Mouse (Mus musculus) liver, adult 2 months (tissue): ENCODE results near the gene Hoxa4. TPM values are rescaled to one million over a fixed set of nuclear protein-coding genes. Genes with fewer than 3 reads are reported as not detected.

Experiments used
- DNase-seq: peaks from one replicate; pipeline ENCODE4 v3.0.0-alpha.2; 2011; ENCODE audit warnings: low read depth, low spot score; ENCODE audit errors: extremely low read depth
- H3K27ac ChIP-seq: fragments of 200-500 bp; replicated peaks from 2 replicates; pipeline ENCODE4 v1.5.1; 2012; ENCODE audit warnings: low read depth, mild to moderate bottlenecking, control low read depth, inconsistent platforms, low read length; ENCODE audit not compliant: insufficient read depth
- H3K27me3 ChIP-seq: fragments of 200-500 bp; 2 replicates; pipeline ENCODE4 v1.6.1; 2012; ENCODE audit warnings: mild to moderate bottlenecking, moderate library complexity, low read length, inconsistent platforms; ENCODE audit not compliant: control insufficient read depth, insufficient read depth
- H3K36me3 ChIP-seq: fragments of 200-500 bp; 2 replicates; pipeline ENCODE4 v1.6.1; 2012; ENCODE audit warnings: low read length, inconsistent platforms; ENCODE audit not compliant: control insufficient read depth, insufficient read depth
- H3K4me1 ChIP-seq: fragments of 200-500 bp; 2 replicates; pipeline ENCODE4 v1.6.1; 2011; ENCODE audit warnings: low read length; ENCODE audit not compliant: control insufficient read depth, insufficient read depth
- H3K4me3 ChIP-seq: fragments of 200-500 bp; 2 replicates; pipeline ENCODE4 v1.5.1; 2011; ENCODE audit warnings: low read depth, mild to moderate bottlenecking, control low read depth, low read length, moderate library complexity; ENCODE audit not compliant: insufficient read depth
- H3K79me2 ChIP-seq: fragments of 200-500 bp; 2 replicates; pipeline ENCODE4 v1.6.1; 2012; ENCODE audit warnings: inconsistent platforms, mild to moderate bottlenecking, low read length, moderate library complexity; ENCODE audit not compliant: control insufficient read depth, insufficient read depth
- H3K9ac ChIP-seq: fragments of 200-500 bp; 2 replicates; pipeline ENCODE4 v1.6.1; 2012; ENCODE audit warnings: low read depth, mild to moderate bottlenecking, control low read depth, inconsistent platforms, low read length
- CTCF ChIP-seq: fragments of 200-500 bp; IDR thresholded peaks from 2 replicates; pipeline ENCODE4 v1.5.1; 2011; ENCODE audit warnings: low read depth, low read length, control low read depth
- POLR2A ChIP-seq: fragments of 200-500 bp; IDR thresholded peaks from 2 replicates; pipeline ENCODE4 v1.6.1; 2011; ENCODE audit warnings: low read length, control low read depth; ENCODE audit not compliant: insufficient read depth; ENCODE audit errors: extremely low read depth
- WGBS: fragments of 180-500 bp; shearing (Covaris S2); methylation state at CpG from one replicate; pipeline ENCODE4 v1.1.7; 2018; 5-methylcytosine and 5-hydroxymethylcytosine counted together
- polyA plus RNA-seq: library from polyadenylated mRNA; depleted of rRNA; stranded (reverse); fragments of >200 nt; gene quantifications from 2 replicates; pipeline ENCODE4 v1.2.3, GENCODE M21; 2012
- total RNA-seq: library from RNA; depleted of rRNA; stranded (reverse); fragments of >200 nt; gene quantifications from 2 replicates; pipeline ENCODE4 v1.2.3, GENCODE M21; 2014

Gene Hoxa4
- total and polyA plus RNA-seq, 2 experiments = 0.23 to 0.28 TPM

DNA sequence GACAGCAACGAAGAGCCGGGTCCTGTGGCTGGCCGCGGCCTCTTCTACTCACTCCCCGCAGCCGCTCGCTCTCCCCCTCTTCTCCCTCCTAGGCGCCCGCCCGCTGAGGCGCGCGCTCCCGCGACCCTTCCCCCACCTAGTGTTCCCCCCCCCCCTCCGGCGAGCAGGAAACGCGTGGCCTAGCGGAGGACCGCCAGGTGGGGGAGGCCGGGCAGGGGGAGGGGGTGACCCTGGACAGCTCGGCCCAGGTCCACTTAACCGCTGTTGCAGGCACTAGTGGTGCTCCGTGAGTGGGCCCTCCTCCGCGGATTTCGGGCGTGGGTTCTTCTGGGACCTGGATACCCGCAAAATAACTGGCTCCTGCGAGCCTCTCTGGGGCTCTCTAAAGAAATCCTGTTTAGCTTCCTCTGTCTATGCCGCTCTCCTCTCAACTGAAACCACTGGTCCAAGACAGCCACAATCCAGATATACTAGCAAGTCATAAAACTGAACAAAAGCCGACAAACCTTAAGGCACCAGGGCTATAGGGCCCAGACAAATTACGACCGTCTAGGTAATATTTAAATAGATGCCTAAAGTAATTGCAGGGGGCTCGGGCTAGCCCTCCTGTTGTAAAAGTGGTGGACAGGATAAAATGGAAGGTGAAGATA lies 39.1 kb upstream of the Hoxa4 start, which contains the start of gene Hoxa9:
Hoxa9 (minus strand) TSS at position 574 of the 650 bp plus-strand sequence.
- TF ChIP-seq POLR2A = no peak
- no peak for TF ChIP-seq CTCF
- H3K4me1 ChIP-seq = no peaks in the 10 kb centered on the region
- H3K27me3 ChIP-seq = peaks cover 56% of the 10 kb centered on the region
- H3K9ac ChIP-seq = no peak within 1 kb of the TSS
- DNase-seq = no peak
- H3K4me3 ChIP-seq = no peak within 1 kb of the TSS
- no peaks in the 10 kb centered on the region for H3K36me3 ChIP-seq
- WGBS = 7% methylated on average over 25 of the region's 36 CpGs
- H3K27ac ChIP-seq = no peak within 1 kb of the TSS
- no peaks in the 10 kb centered on the region for H3K79me2 ChIP-seq

DNA sequence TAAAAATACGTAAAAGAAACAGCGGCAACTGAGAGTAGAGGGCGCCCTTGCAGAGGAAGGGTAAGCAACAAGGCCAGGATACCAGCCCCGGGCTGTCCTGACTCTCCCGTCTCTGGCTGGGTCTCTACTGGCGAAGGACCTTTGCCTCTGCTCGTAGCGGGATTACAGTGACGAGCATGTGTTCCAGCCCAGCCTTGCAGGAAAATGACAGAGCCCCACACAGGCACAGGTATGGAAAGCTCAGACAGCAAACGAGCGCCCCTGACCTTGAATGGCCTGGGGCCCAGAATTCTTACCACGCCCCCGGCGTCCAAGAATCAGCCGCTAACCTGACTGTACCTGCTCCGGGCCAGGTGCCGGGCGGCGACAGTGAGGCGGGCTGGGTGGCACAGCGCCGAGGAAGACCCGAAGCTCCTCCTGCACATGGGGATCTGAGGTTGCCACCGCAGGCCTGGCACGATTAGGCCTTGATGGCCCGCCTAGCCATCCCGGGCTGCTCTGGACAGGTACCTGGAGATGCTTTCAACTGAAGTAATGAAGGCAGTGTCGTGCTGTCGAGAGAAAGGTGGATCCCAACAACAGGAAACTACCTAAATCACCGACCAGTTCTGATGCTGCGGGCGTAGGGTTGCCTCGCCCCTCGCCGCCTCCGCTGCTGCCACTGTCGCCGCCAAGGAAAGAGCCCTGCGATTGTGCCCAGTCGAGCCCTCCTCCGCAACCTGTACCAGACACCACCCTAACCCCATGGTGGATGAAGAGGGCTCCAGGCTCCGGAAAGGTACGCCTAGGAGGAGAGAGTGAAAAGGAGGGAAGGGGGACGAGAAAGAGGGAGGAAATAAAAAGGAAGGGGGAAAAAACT lies 38.2 kb upstream of the Hoxa4 start:
- WGBS = 6% methylated on average over 44 of the region's 44 CpGs
- Histone ChIP-seq H3K36me3 (no peaks in the 10 kb centered on the region), H3K27me3 (peaks cover 56% of the 10 kb centered on the region), H3K4me3 (no peak overlapping the region), H3K79me2 (no peaks in the 10 kb centered on the region), H3K27ac (no peak overlapping the region), H3K4me1 (no peaks in the 10 kb centered on the region), H3K9ac (no peak overlapping the region)
- DNase-seq = no peak
- TF ChIP-seq CTCF (no peak), POLR2A (no peak)

DNA sequence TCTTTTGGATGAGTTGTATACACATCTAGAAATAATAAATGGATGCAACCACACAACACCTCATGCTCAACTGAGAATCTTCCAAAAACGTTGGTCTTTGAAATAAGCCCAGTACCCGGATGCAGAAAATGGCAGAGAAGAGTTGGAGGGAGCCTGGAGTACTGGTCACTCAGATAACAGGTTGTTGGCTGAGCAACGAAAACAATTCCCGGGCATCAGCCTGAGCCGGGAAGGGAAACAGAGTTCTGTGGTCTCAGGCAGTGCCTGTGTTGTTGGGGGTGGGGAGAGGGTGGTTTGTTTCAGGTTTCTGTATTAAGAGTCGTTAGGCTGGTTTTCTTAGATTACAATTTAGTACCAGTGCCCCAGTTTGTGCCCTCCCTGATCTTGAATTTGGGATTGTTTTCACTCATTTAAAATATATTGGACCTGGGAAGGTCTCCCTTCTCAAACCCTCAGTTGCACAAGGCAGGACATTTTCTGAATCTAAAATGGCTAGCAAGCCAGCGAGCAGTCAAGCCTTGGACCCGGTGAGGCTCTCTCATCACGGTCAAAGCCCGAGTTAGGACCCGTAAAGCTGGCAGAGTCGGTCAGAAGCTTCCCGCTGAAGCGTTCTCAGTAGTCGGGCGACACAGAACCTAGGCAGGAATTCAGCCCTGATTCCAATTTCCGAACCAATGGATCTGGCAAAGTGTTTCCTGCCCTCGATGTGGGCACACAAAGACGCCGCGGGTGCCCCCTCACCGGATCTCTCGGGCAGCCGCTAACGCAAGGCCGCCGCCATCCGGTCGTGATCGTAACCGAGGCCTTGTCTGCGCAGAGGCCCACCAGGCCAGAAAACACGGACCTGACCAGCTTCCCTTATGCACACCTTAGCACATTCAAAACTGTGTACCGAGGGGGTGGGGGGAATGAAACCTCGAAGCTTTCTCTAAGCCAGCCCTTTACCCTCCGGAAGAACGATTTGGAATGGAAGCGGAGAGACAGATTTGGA lies 37.2 kb upstream of the Hoxa4 start:
- 6% methylated on average over 38 of the region's 38 CpGs for WGBS
- Histone ChIP-seq H3K36me3 (no peaks in the 10 kb centered on the region), H3K27me3 (peaks cover 48% of the 10 kb centered on the region), H3K79me2 (no peaks in the 10 kb centered on the region), H3K9ac (no peak overlapping the region), H3K4me1 (no peaks in the 10 kb centered on the region), H3K27ac (no peak overlapping the region), H3K4me3 (no peak overlapping the region)
- DNase-seq = no peak
- TF ChIP-seq POLR2A (no peak), CTCF (no peak)

DNA sequence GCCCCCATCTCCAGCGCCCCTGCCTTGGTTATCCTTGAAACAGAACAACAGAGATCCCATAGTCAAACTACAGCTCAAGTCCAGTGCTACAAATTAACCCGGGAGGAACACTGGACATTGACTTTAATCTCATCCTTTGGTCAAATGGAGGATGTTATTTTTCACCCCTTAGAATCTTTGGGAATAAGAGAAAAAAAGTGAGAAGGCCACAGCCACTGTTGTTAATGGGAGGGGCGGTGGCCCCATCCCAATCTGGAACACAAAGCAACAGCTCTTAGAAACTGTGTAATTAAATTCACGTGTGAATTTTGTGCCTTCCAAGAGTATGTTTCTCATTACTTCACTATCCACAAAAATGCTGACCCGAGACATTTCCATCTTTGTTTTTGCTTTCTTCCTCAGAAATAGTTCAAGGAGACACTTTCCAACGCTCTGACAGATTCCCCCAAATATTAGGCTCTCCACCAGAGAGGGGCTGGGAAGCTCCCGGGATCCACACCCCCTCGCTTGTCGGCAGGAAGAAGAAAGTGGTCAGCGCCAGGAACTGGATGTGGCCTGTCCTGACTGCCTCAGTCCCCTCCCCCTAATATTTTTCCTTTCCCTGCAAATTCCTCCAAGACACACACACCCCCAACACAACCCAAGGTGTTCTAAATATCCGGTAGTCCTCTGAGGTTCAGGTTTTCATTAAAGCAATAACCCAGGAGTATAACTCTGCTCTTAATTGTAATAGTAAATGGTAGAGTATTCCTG lies 36.1 kb upstream of the Hoxa4 start:
- no peak overlapping the region for H3K9ac ChIP-seq
- no peaks in the 10 kb centered on the region for H3K36me3 ChIP-seq
- H3K4me3 ChIP-seq = no peak overlapping the region
- peaks cover 43% of the 10 kb centered on the region for H3K27me3 ChIP-seq
- DNase-seq = no peak
- no peak overlapping the region for H3K27ac ChIP-seq
- H3K4me1 ChIP-seq = no peaks in the 10 kb centered on the region
- TF ChIP-seq CTCF = no peak
- TF ChIP-seq POLR2A = no peak
- WGBS = 10% methylated on average over 11 of the region's 11 CpGs
- H3K79me2 ChIP-seq = no peaks in the 10 kb centered on the region

DNA sequence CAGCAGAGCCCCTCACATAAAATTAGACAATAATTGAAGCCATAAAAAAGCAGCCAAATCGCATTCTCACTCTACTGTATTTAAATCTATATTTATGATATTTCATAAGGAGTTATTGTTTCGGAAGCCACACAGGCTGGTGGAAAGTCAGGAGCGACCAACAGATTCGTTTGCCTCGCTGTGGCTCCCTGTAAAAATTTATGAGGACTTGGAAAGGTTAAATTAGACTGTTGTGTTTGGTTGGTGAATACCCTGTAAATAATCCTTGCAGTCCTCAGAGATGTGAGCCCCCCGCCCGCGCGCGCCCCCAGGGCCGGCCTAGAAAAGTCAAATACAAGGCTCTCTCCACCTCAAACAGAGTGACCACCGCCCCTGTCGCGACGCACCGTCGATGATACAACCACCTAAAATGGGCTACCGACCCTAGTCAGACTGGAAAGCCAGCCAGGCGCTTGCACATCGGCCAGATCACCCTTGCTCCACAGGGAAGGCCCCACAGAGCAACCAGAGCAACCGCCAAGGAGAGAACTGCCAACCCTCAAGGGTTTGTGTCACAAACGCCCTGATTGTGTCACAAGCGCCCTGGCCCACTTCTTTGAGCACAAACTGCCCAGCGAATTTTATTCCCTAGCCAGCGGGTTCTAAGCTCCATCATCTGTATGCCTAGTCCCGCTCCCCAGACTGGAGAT lies 35.2 kb upstream of the Hoxa4 start:
- H3K4me1 ChIP-seq = no peaks in the 10 kb centered on the region
- H3K9ac ChIP-seq = no peak overlapping the region
- DNase-seq = no peak
- no peak overlapping the region for H3K4me3 ChIP-seq
- no peak overlapping the region for H3K27ac ChIP-seq
- H3K79me2 ChIP-seq = no peaks in the 10 kb centered on the region
- H3K36me3 ChIP-seq = no peaks in the 10 kb centered on the region
- no peak for TF ChIP-seq POLR2A
- WGBS = 9% methylated on average over 26 of the region's 26 CpGs
- H3K27me3 ChIP-seq = peaks cover 40% of the 10 kb centered on the region
